Mouse (Mus musculus): Measurements from ENCODE around the gene Ciao1. TPM values are rescaled to one million over a fixed set of nuclear protein-coding genes. Genes with fewer than 3 reads are reported as not detected.
A peak's percentile ranks its signal among the peaks of the same experiment; 100 is the strongest.
"Not testable (repeated sequence)": the region's sequence is repeated elsewhere in the genome, so short reads cannot be mapped to it uniquely, and the experiment has no call there.

Ciao1 gene
- total and polyA plus RNA-seq, 3 experiments, result 11.3 to 49.2 (median 46.4) TPM

DNA sequence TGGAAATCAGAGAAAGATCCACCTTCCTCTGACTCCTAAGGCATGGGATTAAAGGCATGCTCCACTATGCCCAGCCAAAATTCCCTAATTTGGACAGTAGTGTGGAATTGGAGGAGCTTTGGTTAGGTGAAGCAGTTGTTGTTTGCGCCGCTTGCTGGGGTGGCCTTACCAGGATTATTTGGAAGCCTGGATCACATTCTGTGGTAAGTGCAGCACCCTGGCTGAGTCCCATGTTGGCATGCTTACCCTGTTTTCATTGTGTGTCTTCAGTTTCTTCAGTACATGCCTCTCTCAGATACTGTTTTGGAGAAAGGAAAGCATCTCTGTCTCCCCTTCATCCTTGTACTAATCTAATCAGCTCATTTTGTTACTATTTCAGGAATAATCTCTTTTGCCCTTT, 27.0 kb upstream of the Ciao1 start:
- Histone ChIP-seq H3K27me3 (ENCODE audit: insufficient read depth, low read length) (no peaks in the 10 kb centered on the region), H3K4me3 (ENCODE audit: low read depth, low read length) (no peak overlapping the region), H3K4me1 (ENCODE audit: insufficient read depth, low read depth, low read length) (peaks cover 27% of the 10 kb centered on the region), H3K9me3 (replicated peaks) (no peaks in the 10 kb centered on the region), H3K36me3 (replicated peaks) (peaks cover 38% of the 10 kb centered on the region)
- no peak for TF ChIP-seq GATA1 (IDR thresholded peaks at IDR 0.05; ENCODE audit: borderline replicate concordance, low read length)
- no peak for TF ChIP-seq CTCF (IDR thresholded peaks at IDR 0.05; ENCODE audit: low read depth, low read length)
- TF ChIP-seq TAL1 (conservative IDR thresholded peaks at IDR 0.05; ENCODE audit: low read depth, low read length), result no peak
- TF ChIP-seq POLR2AphosphoS5 (IDR thresholded peaks at IDR 0.05; ENCODE audit: insufficient replicate concordance, low read depth, low read length), result no peak
- no peak for TF ChIP-seq GATA2 (IDR thresholded peaks at IDR 0.05; ENCODE audit: borderline replicate concordance, low read depth, low read length)
- ATAC-seq (ENCODE audit: extremely low read depth, insufficient number of reproducible peaks, low FRiP score, poor library complexity, severe bottlenecking), result no peak
- DNase-seq (ENCODE audit: low spot score), result no peak

DNA sequence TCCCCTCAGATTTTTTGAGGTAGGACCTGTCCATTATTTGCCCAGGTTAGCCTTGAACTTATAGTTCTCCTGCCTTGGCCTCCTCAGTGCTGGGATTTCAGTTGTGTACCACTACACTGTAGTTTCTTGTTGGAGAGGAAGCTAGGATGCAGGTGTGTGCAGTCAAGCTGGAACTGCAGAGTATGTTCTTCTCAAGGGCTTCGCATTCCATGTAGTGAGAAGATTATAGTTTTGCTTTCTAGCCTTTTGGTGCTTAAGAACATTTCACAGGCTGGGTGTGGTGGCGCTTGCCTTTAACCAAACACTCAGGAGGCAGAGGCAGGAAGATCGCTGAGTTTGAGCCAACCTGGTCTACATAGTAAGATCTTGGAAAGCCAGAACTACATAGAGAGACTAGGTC, 25.2 kb upstream of the Ciao1 start:
- Histone ChIP-seq H3K4me1 (ENCODE audit: insufficient read depth, low read depth, low read length) (peaks cover 35% of the 10 kb centered on the region), H3K4me3 (ENCODE audit: low read depth, low read length) (no peak overlapping the region), H3K27me3 (ENCODE audit: insufficient read depth, low read length) (no peaks in the 10 kb centered on the region), H3K36me3 (replicated peaks) (peaks cover 30% of the 10 kb centered on the region), H3K9me3 (replicated peaks) (no peaks in the 10 kb centered on the region)
- TF ChIP-seq GATA2 (IDR thresholded peaks at IDR 0.05; ENCODE audit: borderline replicate concordance, low read depth, low read length) (no peak), CTCF (IDR thresholded peaks at IDR 0.05; ENCODE audit: low read depth, low read length) (no peak), POLR2AphosphoS5 (IDR thresholded peaks at IDR 0.05; ENCODE audit: insufficient replicate concordance, low read depth, low read length) (no peak), TAL1 (conservative IDR thresholded peaks at IDR 0.05; ENCODE audit: low read depth, low read length) (no peak), GATA1 (IDR thresholded peaks at IDR 0.05; ENCODE audit: borderline replicate concordance, low read length) (no peak)
- ATAC-seq (ENCODE audit: extremely low read depth, insufficient number of reproducible peaks, low FRiP score, poor library complexity, severe bottlenecking), result no peak
- no peak for DNase-seq (ENCODE audit: low spot score)

DNA sequence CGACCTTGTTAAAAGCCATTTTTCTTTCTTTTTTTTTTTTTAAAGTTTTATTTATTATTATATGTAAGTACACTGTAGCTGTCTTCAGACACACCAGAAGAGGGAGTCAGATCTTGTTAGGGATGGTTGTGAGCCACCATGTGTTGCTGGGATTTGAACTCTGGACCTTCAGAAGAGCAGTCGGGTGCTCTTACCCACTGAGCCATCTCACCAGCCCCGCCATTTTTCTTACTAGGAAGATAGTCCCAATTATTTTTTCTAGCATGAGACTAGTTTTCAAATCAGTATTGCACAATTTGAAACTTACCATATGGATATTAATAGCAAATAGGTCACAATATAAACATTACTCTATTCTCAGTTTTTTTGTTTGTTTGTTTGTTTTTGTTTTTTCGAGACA, 24.4 kb upstream of the Ciao1 start:
- H3K4me3 ChIP-seq (ENCODE audit: low read depth, low read length); DNase-seq (ENCODE audit: low spot score); ATAC-seq (ENCODE audit: extremely low read depth, insufficient number of reproducible peaks, low FRiP score, poor library complexity, severe bottlenecking); H3K27me3 ChIP-seq (ENCODE audit: insufficient read depth, low read length); H3K9me3 ChIP-seq (replicated peaks): not testable (repeated sequence)
- H3K4me1 ChIP-seq (ENCODE audit: insufficient read depth, low read depth, low read length), result peaks cover 35% of the 10 kb centered on the region
- H3K36me3 ChIP-seq (replicated peaks), result peaks cover 35% of the 10 kb centered on the region

DNA sequence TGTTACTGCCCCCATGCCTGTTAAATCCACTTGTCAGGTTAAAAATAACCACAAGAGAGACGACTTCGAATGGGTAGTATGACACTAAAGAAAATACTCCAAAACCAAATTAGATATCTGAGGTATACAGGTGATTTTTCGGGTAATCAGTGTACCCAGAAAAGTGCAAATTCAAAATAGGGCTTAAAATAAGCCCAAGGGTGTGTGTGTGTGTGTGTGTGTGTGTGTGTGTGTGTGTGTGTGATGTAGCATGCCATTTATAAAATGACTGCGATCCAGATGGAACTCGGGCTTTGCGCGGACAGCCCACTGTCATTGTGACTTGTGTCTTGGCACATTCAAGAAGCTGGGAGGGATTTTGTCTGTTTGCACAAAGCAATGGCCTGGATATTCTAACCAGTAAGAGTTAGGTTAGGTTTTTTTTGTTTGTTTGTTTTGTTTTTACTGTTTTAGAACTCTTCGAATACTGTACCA, 23.5 kb upstream of the Ciao1 start:
- Histone ChIP-seq H3K9me3 (replicated peaks) (no peaks in the 10 kb centered on the region), H3K27me3 (ENCODE audit: insufficient read depth, low read length) (no peaks in the 10 kb centered on the region), H3K4me3 (ENCODE audit: low read depth, low read length) (peak overlapping the region; percentile 83), H3K4me1 (ENCODE audit: insufficient read depth, low read depth, low read length) (peaks cover 35% of the 10 kb centered on the region), H3K36me3 (replicated peaks) (peaks cover 35% of the 10 kb centered on the region)
- no peak for ATAC-seq (ENCODE audit: extremely low read depth, insufficient number of reproducible peaks, low FRiP score, poor library complexity, severe bottlenecking)
- TF ChIP-seq TAL1 (conservative IDR thresholded peaks at IDR 0.05; ENCODE audit: low read depth, low read length), result no peak
- no peak for TF ChIP-seq POLR2AphosphoS5 (IDR thresholded peaks at IDR 0.05; ENCODE audit: insufficient replicate concordance, low read depth, low read length)
- TF ChIP-seq GATA1 (IDR thresholded peaks at IDR 0.05; ENCODE audit: borderline replicate concordance, low read length), result no peak
- TF ChIP-seq CTCF (IDR thresholded peaks at IDR 0.05; ENCODE audit: low read depth, low read length), result no peak
- no peak for TF ChIP-seq GATA2 (IDR thresholded peaks at IDR 0.05; ENCODE audit: borderline replicate concordance, low read depth, low read length)
- DNase-seq (ENCODE audit: low spot score), result no peak

DNA sequence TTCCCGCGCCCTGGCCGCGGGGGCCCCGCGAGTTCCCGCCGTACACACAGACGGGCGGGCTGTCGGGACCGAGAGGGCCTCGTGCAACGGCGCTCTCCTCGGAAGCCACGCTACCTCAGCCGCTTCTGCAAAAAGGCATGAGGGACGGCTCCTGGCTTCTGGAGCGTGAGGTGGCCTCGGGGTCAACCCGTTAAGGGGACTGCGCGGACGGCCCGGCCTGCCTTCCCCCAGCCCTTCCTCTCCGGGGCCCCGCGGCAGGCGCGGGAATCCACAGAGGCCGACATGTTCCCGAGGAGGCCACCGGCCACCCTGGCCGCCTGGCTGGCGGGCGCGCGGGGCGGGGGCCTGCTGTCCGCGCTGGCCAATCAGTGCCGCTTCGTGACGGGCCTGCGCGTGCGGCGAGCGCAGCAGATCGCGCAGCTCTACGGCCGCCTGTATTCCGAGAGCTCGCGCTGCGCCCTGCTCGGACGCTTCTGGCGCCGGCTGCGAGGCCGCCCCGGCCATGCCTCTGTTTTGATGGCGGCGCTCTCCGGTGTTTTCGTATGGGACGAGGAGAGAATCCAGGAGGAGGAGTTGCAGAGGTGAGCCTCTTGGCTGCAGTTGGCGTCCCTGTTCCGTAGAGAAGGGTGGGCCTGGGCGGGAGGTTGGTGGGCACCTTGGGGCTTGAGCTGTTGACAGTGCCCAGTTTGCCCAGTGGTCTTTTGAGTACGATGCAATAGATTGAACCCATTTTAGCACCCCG, 22.9 kb upstream of the Ciao1 start:
- no peaks in the 10 kb centered on the region for H3K27me3 ChIP-seq (ENCODE audit: insufficient read depth, low read length)
- no peak for TF ChIP-seq CTCF (IDR thresholded peaks at IDR 0.05; ENCODE audit: low read depth, low read length)
- no peak for TF ChIP-seq POLR2AphosphoS5 (IDR thresholded peaks at IDR 0.05; ENCODE audit: insufficient replicate concordance, low read depth, low read length)
- no peak for TF ChIP-seq GATA1 (IDR thresholded peaks at IDR 0.05; ENCODE audit: borderline replicate concordance, low read length)
- TF ChIP-seq TAL1 (conservative IDR thresholded peaks at IDR 0.05; ENCODE audit: low read depth, low read length), result no peak
- no peak for TF ChIP-seq GATA2 (IDR thresholded peaks at IDR 0.05; ENCODE audit: borderline replicate concordance, low read depth, low read length)
- ATAC-seq (ENCODE audit: extremely low read depth, insufficient number of reproducible peaks, low FRiP score, poor library complexity, severe bottlenecking) (peak; percentile 41; the same call in 1 of the 2 replicates), DNase-seq (ENCODE audit: low spot score) (peak; percentile 82)
- peaks cover 38% of the 10 kb centered on the region for H3K4me1 ChIP-seq (ENCODE audit: insufficient read depth, low read depth, low read length)
- H3K36me3 ChIP-seq (replicated peaks), result peaks cover 33% of the 10 kb centered on the region
- peak overlapping the region; percentile 83 for H3K4me3 ChIP-seq (ENCODE audit: low read depth, low read length)
- H3K9me3 ChIP-seq (replicated peaks), result no peaks in the 10 kb centered on the region

DNA sequence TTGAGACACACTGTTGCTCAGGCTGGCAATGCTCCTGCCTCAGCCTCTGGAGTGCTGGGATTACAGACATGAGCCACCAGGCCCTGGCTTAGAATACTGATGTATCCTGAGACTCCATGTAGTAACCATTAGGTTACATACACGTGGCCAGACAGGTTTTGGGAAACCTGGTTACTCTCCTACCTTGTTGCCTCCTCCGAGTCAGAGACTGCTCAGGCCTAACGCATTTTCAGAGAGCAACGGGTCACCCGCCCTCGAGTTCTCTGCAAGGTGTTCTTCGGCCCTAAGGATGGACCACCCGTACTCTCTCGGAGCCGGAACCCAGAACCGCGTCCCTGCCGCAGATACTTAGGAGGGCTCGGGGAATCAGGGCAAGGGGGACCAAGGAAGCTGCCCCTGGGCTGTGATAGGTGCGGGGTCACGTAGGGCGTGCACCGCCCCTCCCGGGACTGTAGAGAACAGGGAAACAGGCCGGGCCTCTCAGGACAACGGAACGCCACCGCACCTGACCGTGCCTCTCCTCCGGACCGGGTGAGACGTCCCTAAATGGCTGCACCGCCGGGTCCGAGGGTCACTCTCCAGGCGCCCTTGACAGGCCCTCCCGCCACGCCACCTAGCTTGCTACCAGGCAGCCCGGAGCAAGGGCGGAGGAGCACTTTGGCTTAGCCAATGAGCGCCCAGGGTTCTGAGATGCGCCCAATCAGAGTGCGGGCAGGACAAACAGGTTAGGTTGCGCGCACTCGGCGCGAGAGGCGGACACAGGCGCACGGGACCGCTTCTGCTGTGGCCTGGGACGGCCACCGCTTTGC, 22.1 kb upstream of the Ciao1 start, which contains the start of gene Stard7:
TSS of gene Stard7 (plus strand) at position 728 of the 809 bp plus-strand sequence.
- DNase-seq (ENCODE audit: low spot score), result peak; percentile 97
- Histone ChIP-seq H3K4me3 (ENCODE audit: low read depth, low read length) (peak within 1 kb of the TSS; percentile 83), H3K27me3 (ENCODE audit: insufficient read depth, low read length) (no peaks in the 10 kb centered on the region), H3K9me3 (replicated peaks) (no peaks in the 10 kb centered on the region), H3K36me3 (replicated peaks) (peaks cover 26% of the 10 kb centered on the region), H3K4me1 (ENCODE audit: insufficient read depth, low read depth, low read length) (peaks cover 33% of the 10 kb centered on the region)
- ATAC-seq (ENCODE audit: extremely low read depth, insufficient number of reproducible peaks, low FRiP score, poor library complexity, severe bottlenecking), result peak; percentile 94
- TF ChIP-seq GATA1 (IDR thresholded peaks at IDR 0.05; ENCODE audit: borderline replicate concordance, low read length) (no peak), GATA2 (IDR thresholded peaks at IDR 0.05; ENCODE audit: borderline replicate concordance, low read depth, low read length) (no peak), POLR2AphosphoS5 (IDR thresholded peaks at IDR 0.05; ENCODE audit: insufficient replicate concordance, low read depth, low read length) (no peak), TAL1 (conservative IDR thresholded peaks at IDR 0.05; ENCODE audit: low read depth, low read length) (no peak), CTCF (IDR thresholded peaks at IDR 0.05; ENCODE audit: low read depth, low read length) (no peak)
